ENCODE assay signal across 24 mouse cellular contexts in the genomic region with DNA sequence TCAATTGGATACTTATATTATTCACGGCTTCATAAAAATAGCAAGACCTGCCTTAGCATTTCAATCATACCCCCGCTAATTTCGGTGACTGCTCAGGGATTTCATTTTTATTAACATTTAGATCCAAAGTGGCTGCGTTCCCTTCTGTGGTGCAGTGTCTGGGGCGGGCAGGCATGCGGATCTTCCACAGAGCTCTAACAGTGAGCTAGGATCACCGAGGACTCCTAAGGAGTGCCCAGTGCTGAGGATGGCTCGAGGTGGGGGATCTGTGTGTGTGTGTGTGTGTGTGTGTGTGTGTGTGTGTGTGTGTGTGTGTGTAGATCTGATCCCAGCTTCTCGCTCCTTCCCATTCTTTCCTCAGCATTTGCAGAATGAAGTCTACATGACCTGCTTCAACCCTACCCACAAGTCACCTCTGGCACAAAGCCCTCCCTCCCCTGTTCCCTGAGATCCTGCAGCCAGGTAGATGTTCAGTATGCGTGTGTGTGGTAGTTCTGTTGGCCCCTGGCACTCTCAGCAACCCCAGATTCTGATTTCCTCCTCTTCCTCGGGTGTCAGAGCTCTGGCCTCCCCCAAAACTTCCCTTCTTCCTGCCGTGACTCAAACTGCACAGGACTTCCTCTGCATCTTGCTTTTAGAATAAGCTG.
DNase-seq lines count a peak whose midpoint lies in the region; ATAC-seq lines count a peak whose summit lies in the region.
"Had no signal": no experiment of that assay in that cellular context is flagged by ENCODE, and none has a peak within 500 bp of the region (broad histone marks: within the 10 kb centered on the region; RNA-seq: fewer than 3 reads in every experiment).

No protein-coding gene starts in this region.

- 83% methylated on average over 12 of the region's 12 CpGs for WGBS in midbrain, embryonic 11.5 days
- WGBS in midbrain, embryonic 10.5 days = 77% methylated on average over 12 of the region's 12 CpGs
- WGBS in embryonic facial prominence, embryonic 10.5 days = 71% methylated on average over 12 of the region's 12 CpGs
- WGBS in hindbrain, embryonic 14.5 days = 47% methylated on average over 12 of the region's 12 CpGs
- 46% methylated on average over 12 of the region's 12 CpGs for WGBS in midbrain, embryonic 15.5 days

- ATAC-seq in midbrain, embryonic 11.5 days (ENCODE audit: low FRiP score) = no peak
- ATAC-seq in hindbrain, embryonic 14.5 days (ENCODE audit: low FRiP score) = peak; percentile 49; the same call in 1 of the 2 replicates
- ATAC-seq in midbrain, embryonic 15.5 days (replicated peaks) = peak; percentile 73
- ATAC-seq: activated CD4-positive, CD25-positive, alpha-beta regulatory T cell, adult 4 months; liver, embryonic 12.5 days had no signal

- H3K9me3 ChIP-seq in midbrain, embryonic 11.5 days (ENCODE audit: control insufficient read depth, low read length) = no peaks in the 10 kb centered on the region
- H3K9me3 ChIP-seq in midbrain, embryonic 10.5 days (replicated peaks) = no peaks in the 10 kb centered on the region
- no peaks in the 10 kb centered on the region for H3K9me3 ChIP-seq in embryonic facial prominence, embryonic 10.5 days
- no peaks in the 10 kb centered on the region for H3K9me3 ChIP-seq in hindbrain, embryonic 14.5 days (ENCODE audit: control insufficient read depth, low read length)
- no peaks in the 10 kb centered on the region for H3K9me3 ChIP-seq in midbrain, embryonic 15.5 days
- H3K9me3 ChIP-seq: embryonic facial prominence, embryonic 15.5 days; limb, embryonic 12.5 days; liver, embryonic 12.5 days had no signal

- H3K36me3 ChIP-seq in midbrain, embryonic 11.5 days (ENCODE audit: control insufficient read depth, insufficient read depth, low read length) = no peaks in the 10 kb centered on the region
- H3K36me3 ChIP-seq in midbrain, embryonic 10.5 days = no peaks in the 10 kb centered on the region
- no peaks in the 10 kb centered on the region for H3K36me3 ChIP-seq in embryonic facial prominence, embryonic 10.5 days (replicated peaks)
- no peaks in the 10 kb centered on the region for H3K36me3 ChIP-seq in hindbrain, embryonic 14.5 days (replicated peaks; ENCODE audit: control insufficient read depth, insufficient read depth)
- H3K36me3 ChIP-seq in midbrain, embryonic 15.5 days (replicated peaks) = no peaks in the 10 kb centered on the region
- H3K36me3 ChIP-seq: embryonic facial prominence, embryonic 15.5 days; limb, embryonic 12.5 days; liver, embryonic 12.5 days had no signal

- peak; percentile 19 for DNase-seq in midbrain, embryonic 11.5 days (ENCODE audit: low spot score, missing footprints)
- DNase-seq in midbrain, embryonic 10.5 days (ENCODE audit: low spot score) = no peak
- DNase-seq in embryonic facial prominence, embryonic 10.5 days (ENCODE audit: low spot score) = no peak
- DNase-seq in hindbrain, embryonic 14.5 days (ENCODE audit: low spot score) = no peak
- DNase-seq in natural killer cell, adult 2 months (ENCODE audit: low spot score in 2 of 2) = no peak
- DNase-seq in cerebellum, adult 8-10 months = no peak
- DNase-seq in adrenal gland, postnatal 10 days = no peak
- DNase-seq: adrenal gland, postnatal 14 days; cerebellum, adult 9-10 months; gastrocnemius, postnatal 14 days; heart, adult 18-20 months; heart, postnatal 36 days; kidney, adult 8-10 months; kidney, postnatal 10 days; lung, adult 2 months; lung, postnatal 14 days; right cerebral cortex, postnatal 14 days; spleen, adult 18-20 months; thymus, postnatal 14 days had no signal

- H3K4me3 ChIP-seq in midbrain, embryonic 11.5 days (ENCODE audit: low read depth, low read length) = no peak overlapping the region
- H3K4me3 ChIP-seq in midbrain, embryonic 10.5 days = no peak overlapping the region
- no peak overlapping the region for H3K4me3 ChIP-seq in embryonic facial prominence, embryonic 10.5 days
- H3K4me3 ChIP-seq in hindbrain, embryonic 14.5 days (replicated peaks; ENCODE audit: low read length) = no peak overlapping the region
- no peak overlapping the region for H3K4me3 ChIP-seq in midbrain, embryonic 15.5 days
- H3K4me3 ChIP-seq: embryonic facial prominence, embryonic 15.5 days; limb, embryonic 12.5 days; liver, embryonic 12.5 days had no signal

- H3K9ac ChIP-seq in midbrain, embryonic 11.5 days (ENCODE audit: low read length) = no peak overlapping the region
- H3K9ac ChIP-seq in hindbrain, embryonic 14.5 days = no peak overlapping the region
- no peak overlapping the region for H3K9ac ChIP-seq in midbrain, embryonic 15.5 days
- H3K9ac ChIP-seq: embryonic facial prominence, embryonic 15.5 days; limb, embryonic 12.5 days; liver, embryonic 12.5 days had no signal

- H3K27me3 ChIP-seq in midbrain, embryonic 11.5 days (ENCODE audit: control insufficient read depth, insufficient read depth, low read length) = no peaks in the 10 kb centered on the region
- peaks cover 12% of the 10 kb centered on the region; the same call in 1 of the 2 replicates for H3K27me3 ChIP-seq in midbrain, embryonic 10.5 days (ENCODE audit: low read depth, poor library complexity, severe bottlenecking)
- H3K27me3 ChIP-seq in embryonic facial prominence, embryonic 10.5 days (replicated peaks; ENCODE audit: low read depth, poor library complexity, severe bottlenecking) = peaks cover 30% of the 10 kb centered on the region
- H3K27me3 ChIP-seq in hindbrain, embryonic 14.5 days (ENCODE audit: control insufficient read depth, insufficient read depth, low read length) = peaks cover 10% of the 10 kb centered on the region
- no peaks in the 10 kb centered on the region for H3K27me3 ChIP-seq in midbrain, embryonic 15.5 days (replicated peaks)

- H3K27ac ChIP-seq in midbrain, embryonic 11.5 days (ENCODE audit: low read depth, low read length) = no peak overlapping the region
- no peak overlapping the region for H3K27ac ChIP-seq in midbrain, embryonic 10.5 days (replicated peaks)
- H3K27ac ChIP-seq in embryonic facial prominence, embryonic 10.5 days (replicated peaks) = peak overlapping the region; percentile 14; the same call in 1 of the 2 replicates
- peak overlapping the region; percentile 7; the same call in 1 of the 2 replicates for H3K27ac ChIP-seq in hindbrain, embryonic 14.5 days
- H3K27ac ChIP-seq in midbrain, embryonic 15.5 days = 0 out of 2 replicates have a peak overlapping the region, but pooled peaks have one; percentile 1
- H3K27ac ChIP-seq: embryonic facial prominence, embryonic 15.5 days; limb, embryonic 12.5 days; liver, embryonic 12.5 days had no signal

- H3K4me2 ChIP-seq in midbrain, embryonic 11.5 days = no peak overlapping the region
- H3K4me2 ChIP-seq in hindbrain, embryonic 14.5 days (replicated peaks) = no peak overlapping the region
- no peak overlapping the region; the same call in 1 of the 2 replicates for H3K4me2 ChIP-seq in midbrain, embryonic 15.5 days
- H3K4me2 ChIP-seq: embryonic facial prominence, embryonic 15.5 days; limb, embryonic 12.5 days; liver, embryonic 12.5 days had no signal

- H3K4me1 ChIP-seq in midbrain, embryonic 11.5 days (ENCODE audit: control insufficient read depth, insufficient read depth, low read length) = no peaks in the 10 kb centered on the region
- H3K4me1 ChIP-seq in midbrain, embryonic 10.5 days = 0 out of 2 replicates have a peak, but pooled peaks cover 6% of the 10 kb centered on the region
- H3K4me1 ChIP-seq in embryonic facial prominence, embryonic 10.5 days = peaks cover 22% of the 10 kb centered on the region
- peaks cover 15% of the 10 kb centered on the region for H3K4me1 ChIP-seq in hindbrain, embryonic 14.5 days (replicated peaks; ENCODE audit: control insufficient read depth, insufficient read depth, low read length)
- H3K4me1 ChIP-seq in midbrain, embryonic 15.5 days = peaks cover 17% of the 10 kb centered on the region
- H3K4me1 ChIP-seq: liver, embryonic 12.5 days had no signal

Comparison
In these comparisons a context has a peak if more than half of its experiments do, and no peak if none do; other contexts are left out.
1. H3K27ac ChIP-seq: peak in embryonic facial prominence, embryonic 10.5 days (single experiment), hindbrain, embryonic 14.5 days (single experiment) and midbrain, embryonic 15.5 days (single experiment); none in midbrain, embryonic 11.5 days (single experiment) and midbrain, embryonic 10.5 days (single experiment).